Mouse (Mus musculus): ENCODE measurements at regions not wholly inside any gene's neighbourhood (a gene's known extent, or its start where the extent isn't known, plus 50 kb on each side); places are given as distances from the start of the nearest gene placed in this dataset.

DNA sequence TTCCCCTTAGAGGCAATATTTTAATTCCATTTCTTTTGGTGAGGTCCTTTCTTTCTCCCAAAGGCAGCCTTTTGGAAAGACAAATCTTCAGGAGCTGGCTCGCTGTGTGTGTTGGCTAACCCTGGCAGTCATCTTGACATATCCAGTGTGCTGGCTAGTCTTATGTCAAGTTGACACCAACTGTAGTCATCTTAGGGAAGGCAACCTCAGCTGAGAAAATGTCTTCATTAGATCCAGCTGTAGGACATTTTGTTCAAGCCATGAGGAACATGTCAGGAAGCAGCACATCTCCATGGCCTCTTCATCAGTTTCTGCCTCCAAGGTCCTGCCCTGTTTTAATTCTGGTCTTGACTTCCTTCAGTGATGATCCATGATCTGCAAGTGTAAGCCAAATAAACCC is 192.1 kb upstream of the Tle4 start:
- DNase-seq (ENCODE audit: low spot score) = no peak

DNA sequence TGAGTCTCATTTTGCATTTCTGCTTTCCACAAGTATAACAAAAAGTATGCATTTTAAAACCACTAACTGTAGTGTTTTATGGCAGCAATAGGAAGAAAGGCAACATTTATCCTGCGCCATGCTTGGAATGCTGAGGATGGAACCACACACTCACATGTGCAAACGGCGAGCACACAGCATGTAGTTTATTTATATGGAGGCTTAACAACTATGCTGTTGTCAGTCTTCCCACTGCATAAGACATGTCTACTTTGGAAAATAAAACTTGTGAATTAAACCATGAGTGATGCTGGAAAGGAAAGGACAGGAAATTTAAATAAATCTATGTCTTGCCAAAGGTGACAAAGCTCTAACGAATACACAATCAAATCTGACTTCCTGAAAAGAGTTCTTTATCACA is 190.8 kb upstream of the Tle4 start:
- no peak for DNase-seq (ENCODE audit: low spot score)

DNA sequence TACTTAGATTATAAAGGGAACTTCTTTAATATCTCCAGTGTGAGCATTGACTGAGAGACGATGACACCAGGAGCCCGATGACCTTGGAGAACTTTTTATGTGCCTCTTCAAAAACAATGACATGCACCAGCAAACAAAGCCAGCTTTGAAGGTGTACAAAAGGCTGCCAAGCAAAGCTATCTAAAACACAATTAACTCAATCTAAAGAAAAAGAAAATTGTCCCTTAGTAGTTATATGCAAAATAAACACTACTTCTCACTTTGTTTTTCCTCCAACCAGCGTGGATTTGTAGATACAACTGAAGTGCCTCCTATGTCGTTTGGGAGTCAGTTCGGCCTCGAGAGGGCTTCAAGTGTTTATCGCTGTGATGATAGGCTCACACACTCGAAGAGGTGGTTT is 189.0 kb upstream of the Tle4 start:
- DNase-seq (ENCODE audit: low spot score) = no peak

DNA sequence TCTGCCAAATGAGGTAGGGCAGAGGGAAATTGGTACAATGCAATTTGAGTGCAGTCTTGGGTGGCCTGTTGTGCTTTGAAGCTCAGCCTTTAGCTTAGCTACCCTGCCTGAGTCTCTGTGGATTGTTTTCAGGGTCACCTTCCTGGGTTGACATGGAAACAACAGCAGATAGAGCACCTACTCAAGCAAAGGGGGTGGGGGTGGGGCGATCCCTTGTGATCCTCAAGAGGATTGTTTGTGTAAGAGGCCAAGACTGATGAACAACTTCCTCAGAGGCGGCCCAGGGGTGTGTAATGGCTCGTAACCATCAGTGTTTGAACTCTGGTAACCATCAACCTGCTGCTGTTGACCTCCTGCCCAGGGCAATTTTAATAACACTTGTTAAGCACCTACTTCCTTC is 187.8 kb upstream of the Tle4 start:
- no peak for DNase-seq (ENCODE audit: low spot score)

DNA sequence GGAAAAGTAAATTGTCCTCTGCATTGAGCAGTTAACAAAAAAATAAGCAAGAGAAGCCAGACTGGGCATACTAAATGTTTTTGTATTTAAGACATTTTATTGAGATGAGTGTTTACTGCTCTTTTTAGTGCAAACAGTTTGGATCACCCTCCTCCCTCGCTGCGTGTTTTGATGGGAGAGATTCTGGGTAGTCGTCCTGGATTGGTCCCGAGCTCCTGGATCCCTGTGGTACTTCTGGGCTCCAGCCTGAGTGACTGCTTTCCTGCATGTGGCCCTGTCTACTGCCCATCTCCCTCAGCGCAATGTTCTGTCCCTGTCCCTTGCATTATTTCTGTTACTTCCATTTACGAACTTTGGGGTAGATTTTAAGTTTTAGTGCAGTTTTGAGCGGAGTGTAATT is 179.9 kb upstream of the Tle4 start:
- DNase-seq (ENCODE audit: low spot score) = no peak

DNA sequence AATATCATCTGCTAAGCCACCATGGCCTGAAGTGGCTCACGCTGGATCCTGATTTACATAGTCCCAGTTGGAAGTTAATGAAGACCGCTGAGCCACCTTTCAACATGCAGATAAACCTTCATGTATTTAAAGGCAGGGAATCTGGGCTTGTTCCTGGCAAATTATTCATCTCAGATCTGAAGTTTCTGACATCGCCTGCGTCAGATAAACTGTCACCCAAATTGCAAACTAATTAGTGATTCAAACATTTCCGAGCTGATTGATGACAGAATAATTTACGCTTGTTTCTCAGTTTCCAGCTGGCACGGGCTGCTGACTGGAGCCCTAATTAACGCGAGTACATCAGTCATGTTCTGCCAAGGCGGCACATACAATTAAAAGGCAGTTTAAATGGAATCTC is 179.3 kb upstream of the Tle4 start:
- DNase-seq (ENCODE audit: low spot score) = peak; percentile 42

DNA sequence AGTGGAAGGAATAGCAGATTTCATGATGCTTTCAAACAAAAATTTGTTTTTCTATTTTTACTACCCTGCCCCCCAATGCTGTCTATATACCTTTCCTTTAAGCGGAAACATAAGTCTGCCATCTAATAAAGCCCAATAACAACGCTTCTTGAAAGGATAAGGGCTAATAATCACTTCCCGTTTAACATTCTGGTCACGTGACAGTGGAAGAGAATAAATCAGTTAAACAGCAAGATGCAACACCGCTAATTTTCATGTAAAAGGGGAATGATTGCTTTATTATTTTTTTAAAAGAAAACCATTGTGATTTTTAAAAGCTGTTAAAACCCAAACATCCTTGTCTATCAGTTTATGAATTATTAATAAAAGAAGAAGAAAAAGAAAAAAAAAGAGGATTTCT is 178.9 kb upstream of the Tle4 start:
- no peak for DNase-seq (ENCODE audit: low spot score)

DNA sequence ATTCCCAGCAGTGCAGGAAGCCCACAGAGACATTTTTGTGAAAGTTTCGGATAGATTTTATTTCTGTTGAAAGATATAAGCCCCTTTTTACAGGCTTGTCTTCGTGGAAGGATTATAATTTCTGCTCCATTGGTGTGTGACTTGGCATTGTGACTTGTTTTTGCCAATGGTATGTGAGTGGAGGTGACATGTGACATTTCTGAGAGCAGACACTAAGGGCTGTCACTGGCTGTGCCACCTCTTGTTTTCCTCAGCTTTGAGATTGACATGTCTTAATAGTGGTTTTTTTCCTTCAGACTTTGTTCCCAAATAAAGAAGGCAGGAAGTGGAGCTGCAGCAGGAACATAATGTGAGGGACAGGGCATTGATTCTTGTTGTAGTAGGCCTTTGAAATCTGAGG is 174.9 kb upstream of the Tle4 start:
- DNase-seq (ENCODE audit: low spot score) = no peak

DNA sequence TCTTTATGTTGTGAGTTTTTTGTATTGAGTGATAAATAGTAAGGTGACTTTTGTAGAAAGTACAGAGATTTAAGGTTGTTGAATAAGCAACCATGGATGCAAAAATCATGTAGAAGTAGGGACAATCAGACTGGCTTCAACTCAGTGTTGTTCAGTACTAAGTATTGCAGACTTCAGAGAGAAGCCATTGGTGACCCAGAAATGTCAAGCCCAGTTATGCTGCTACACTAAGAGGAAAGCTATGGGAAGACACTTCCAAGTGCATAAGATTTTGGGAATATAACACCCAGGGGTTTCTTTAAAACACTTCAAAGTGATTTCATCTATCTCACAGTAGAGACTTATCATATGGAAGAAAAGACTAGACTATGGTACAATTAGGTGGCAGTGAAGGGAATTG is 154.8 kb upstream of the Tle4 start:
- DNase-seq (ENCODE audit: low spot score) = no peak

DNA sequence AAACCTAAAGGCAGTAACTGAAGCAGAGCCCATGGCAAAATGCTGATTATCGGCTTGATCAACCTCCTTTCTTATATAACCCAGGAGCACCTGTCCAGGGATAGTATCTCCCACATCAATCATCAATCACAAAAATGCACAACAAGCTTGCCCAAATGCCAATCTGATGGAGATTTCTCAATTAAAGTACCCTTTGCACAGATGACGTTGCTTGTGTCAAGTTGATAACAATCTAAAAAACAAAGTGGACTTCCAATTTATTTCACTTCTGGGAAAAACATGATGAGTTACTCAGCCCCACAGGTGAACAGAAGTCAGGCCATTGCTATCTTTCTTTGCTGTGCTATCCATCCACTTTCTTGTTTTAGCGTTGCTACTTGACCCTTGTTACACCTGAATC is 144.5 kb upstream of the Tle4 start:
- DNase-seq (ENCODE audit: low spot score) = no peak

DNA sequence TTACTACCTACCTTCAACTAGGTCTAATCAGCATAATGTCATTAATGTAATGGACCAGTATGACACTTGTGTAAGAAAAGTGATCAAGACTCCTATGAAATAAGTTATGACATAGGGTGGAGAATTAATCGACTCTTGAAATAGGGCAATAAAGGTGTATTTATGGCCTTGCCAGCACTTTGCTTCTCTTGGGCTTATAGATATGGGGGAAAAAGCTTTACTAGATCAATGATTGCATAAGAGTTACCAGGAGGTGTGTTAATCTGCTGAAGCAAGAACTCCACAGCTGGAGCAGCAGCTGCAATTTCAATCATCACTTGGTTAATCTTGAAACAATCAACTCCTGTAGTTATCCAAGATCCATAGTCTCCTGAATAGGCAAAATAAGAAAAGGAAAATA is 143.1 kb upstream of the Tle4 start:
- DNase-seq (ENCODE audit: low spot score) = no peak

DNA sequence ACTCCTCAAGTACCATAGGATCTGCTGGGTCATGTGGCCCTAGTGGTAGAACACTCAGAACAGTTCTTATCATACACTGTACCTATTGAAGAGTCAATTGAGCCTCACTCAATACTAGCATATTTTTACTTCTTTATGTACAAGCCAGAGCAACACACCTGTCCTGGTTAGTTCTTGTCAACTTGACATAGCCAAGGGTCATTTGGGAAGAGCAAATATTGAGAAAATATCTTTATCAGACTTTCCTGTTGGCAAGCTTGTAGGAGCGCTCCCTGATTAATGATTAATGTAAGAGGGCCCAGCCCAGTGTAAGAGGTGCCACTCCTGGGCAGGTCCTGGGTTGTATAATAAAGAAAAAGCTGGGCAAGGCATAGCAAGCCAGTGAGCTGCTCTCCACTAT is 142.3 kb upstream of the Tle4 start:
- no peak for DNase-seq (ENCODE audit: low spot score)

DNA sequence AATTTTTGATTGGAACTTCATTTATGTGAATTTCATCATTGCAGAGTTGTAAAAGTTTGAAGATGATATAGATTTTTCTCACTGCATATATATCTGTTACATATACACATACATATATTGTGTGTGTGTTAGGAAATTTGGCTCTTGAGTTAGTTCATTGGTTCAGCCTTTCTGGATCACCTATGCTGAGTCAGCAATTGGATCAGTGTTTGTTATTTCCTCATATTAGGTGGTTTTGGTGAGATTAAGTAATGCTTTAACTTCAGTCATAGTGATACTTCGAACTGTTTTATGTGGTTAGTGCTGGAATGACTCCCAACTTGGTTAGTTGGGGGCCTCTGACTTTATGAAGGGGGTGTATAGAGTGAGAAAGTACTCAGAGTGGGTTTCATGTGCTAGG is 138.7 kb upstream of the Tle4 start:
- no peak for DNase-seq (ENCODE audit: low spot score)

DNA sequence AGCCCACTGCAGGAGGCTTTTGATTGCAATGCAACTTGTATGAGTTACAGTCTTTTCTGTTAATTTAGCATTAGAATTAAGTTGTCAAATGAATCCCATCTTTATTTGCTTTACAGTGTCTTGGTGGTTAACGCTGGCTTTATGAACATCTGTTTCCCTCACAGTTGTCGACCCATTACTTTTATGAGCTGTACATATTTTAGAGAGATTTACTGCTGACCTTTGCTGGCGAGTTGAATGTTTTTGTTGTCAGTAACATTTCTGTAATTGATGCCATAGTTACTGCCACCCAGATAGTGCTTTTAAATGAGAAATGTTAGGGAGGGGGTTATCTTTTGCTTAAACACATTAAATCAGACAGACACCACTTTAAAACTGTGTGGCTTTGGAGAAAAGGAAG is 127.5 kb upstream of the Tle4 start:
- DNase-seq (ENCODE audit: low spot score) = no peak

DNA sequence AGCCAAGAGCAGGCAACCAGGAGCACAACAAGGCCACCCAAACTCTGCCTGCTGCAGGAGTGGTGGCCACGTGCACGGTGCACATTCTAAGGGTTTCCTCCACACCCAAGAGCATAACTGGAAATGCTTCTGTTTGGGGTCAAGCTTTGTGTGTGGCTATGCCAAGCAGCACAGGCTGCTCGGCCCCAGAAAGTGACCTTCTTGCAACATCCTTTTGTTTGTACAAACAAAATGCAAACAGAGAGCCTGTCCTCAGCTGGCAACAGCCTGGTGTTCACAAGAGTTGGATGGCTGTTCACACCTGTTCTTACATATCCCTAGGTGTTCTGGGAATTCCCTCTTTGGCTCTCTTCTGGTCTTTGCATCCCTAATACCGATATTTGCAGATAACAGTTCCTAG is 126.8 kb upstream of the Tle4 start:
- DNase-seq (ENCODE audit: low spot score) = no peak

DNA sequence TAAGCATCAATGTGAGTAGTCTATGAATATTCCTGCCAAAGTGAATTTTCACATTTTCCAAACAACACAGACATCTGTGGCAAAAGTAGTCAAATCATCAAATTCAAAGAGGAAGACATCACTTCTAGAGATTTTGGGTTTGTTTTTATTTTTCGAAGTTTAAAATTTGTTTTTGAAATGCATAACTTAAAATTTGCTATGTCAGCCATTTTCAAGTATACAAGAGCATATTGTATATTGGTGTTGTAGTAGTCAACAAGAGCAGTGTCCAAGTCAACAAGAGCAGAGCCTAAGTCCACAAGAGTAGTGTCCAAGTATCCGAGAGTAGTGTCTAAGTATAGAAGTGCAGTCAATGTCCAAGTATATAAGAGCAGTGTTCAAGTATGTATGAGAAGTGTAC is 107.9 kb upstream of the Tle4 start:
- DNase-seq (ENCODE audit: low spot score) = no peak

DNA sequence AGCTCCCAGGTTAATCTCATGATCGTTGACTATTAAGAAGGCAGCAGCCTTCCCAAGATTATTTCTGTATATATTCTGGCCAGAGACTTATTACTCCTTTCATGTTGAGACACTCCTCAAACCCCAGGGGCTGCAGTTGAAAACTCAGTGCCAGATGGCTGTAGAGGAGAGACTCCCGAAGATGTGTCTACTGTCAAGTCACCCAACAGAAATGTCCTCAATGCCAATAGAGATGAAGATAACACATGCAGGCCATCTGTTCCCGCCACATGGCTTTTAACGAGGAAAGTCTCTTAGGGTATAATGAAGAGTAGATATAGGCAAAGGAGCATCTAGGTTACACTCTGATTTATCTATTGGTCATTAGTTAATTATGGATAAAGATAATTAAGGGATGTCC is 103.3 kb upstream of the Tle4 start:
- DNase-seq (ENCODE audit: low spot score) = peak; percentile 27

DNA sequence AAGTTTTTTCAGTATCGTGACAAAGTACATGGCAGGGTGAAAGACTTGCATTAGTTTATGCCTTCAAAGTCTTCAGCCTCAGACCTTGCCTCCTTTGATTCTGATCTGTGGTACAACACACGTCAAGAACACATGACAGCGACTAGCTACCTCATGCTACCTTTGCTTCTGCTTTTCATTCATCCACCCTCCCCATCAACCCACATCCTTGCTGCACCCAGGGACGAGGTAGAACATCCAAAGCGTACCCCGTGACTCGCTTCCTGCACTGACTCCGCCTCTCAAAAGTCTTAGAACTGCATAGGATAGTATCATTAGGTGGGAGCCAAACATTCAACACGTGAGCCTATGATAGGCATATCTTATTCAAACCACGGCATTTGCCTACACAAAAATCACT is 97.5 kb upstream of the Tle4 start:
- no peak for DNase-seq (ENCODE audit: low spot score)

DNA sequence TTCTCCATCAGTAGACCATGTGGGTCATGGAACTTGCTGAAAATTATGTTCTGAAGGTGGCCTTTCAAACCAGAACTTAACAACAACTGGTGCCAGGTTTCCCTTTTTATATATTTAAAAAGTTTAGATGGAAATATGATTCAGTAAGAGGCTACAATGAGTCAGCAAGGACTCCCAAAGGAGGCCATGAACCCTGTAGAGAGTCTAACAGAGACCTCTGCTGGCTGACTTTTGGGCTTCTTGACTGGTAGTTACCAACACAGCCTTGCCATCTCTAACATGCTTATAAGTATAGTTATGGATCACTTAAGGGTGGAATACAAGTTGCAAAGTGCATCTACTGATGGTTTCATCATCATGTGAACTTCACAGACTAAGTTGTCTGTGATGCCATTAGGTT is 94.3 kb upstream of the Tle4 start:
- DNase-seq (ENCODE audit: low spot score) = no peak

DNA sequence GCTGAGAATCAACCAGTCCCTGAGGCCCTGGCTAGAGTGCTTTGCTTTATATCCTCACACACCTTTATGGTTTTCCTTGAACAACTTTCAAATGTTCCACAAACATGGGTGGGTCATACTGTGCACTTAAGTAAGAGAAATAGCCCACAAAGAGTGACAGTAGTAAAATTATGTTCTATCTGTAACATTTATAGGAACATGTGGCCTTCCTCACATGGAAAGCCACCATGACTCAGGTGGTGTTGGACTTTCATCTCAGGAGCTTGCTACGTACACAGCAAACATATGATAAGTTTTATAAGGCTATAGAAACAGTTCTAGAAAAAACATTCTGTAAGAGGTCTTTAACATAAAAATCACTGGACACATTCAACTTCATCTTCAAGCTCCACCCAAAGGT is 87.8 kb upstream of the Tle4 start:
- no peak for DNase-seq (ENCODE audit: low spot score)

DNA sequence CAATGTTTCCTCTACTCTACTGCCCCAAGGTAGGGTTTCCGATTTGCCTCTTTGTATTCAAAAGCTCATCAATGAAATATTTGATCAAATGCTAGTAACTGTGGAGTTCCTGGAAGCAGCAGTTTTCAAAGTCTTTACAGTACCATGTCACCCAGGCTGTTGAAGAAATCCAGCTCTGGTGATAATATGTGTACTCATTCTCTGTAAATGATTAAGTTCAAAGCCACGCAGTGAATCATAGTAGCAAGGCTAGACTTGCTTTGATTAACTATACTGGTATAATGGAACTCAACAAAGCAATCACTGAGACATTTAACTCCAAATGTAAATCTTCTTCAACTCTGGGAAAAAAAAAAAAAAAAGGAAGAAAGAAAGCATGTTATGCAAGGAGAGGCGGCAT is 86.8 kb upstream of the Tle4 start:
- no peak for DNase-seq (ENCODE audit: low spot score)

DNA sequence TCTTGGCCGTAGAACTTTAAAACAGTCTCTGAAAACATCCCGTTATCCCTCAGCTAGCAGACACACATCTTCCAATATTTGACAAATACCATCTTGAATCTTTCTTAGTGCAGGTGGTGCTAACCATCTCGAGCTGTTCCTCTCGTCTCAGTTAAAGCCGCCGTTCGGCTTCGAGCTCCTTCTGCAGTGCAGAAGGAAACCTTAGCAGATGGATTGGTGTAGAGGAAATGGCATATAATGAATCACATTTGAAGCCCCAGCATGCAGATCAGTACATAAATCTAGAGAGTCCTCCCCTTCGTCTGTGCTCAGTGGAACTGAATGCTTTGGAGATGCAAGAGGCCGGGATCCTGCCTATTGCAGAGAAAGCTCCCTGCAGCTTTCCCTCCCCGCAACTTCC is 83.5 kb upstream of the Tle4 start:
- DNase-seq (ENCODE audit: low spot score) = peak; percentile 30

DNA sequence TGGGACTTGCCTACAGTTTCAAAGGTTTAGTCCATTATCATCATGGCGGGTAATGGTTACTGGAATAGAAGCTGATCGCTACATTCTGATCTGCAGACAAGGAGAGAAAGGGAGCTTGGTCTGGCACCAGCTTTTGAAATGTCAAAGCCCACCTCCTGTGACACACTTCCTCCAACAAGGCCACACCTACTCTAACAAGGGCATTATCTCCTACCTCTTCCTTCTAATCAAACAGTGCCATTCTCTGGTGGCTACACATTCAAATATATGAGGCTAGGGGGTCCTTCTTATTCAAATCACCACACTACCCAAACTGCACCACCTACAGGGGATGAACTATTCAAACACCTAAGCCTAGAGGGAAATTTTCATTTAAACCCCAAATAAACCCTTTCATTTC is 81.9 kb upstream of the Tle4 start:
- no peak for DNase-seq (ENCODE audit: low spot score)

DNA sequence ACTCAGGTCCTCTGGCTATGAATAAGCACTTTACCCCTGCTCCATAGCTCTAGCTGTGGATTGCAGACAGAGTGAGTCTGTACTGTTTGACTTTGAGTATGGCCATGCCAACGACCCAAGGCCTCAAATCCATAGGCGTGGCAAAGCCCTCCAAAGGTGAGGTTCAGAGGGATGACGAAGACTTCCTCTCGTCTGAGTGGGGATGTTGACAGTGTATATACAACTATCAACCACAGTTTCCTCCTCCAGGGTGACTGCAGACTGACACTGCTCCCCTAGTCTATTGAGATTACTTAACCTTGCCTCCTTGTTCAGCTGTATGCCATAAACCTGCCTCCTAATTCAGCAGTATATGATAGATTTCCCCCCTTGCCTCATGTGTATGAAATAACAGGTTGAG is 80.7 kb upstream of the Tle4 start:
- no peak for DNase-seq (ENCODE audit: low spot score)

DNA sequence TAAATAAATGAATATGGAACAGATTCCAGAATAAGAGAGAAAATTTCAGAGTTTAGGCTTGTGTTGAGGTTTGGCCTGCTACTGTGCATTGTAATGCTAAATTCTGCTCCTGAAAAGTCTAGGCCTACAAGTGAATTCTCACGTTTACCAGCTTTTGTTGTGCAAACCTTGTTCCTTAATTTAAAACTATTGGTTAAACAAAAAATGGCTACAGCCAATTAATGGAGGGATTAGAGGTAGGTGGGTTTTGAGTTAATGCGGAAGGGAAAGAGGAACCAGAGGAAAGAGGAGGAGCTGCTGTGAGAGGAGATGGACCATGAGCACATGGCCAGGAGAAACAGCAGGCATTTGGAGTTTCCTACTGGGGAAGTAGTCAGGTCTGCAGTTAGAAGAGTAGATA is 79.1 kb upstream of the Tle4 start:
- no peak for DNase-seq (ENCODE audit: low spot score)

DNA sequence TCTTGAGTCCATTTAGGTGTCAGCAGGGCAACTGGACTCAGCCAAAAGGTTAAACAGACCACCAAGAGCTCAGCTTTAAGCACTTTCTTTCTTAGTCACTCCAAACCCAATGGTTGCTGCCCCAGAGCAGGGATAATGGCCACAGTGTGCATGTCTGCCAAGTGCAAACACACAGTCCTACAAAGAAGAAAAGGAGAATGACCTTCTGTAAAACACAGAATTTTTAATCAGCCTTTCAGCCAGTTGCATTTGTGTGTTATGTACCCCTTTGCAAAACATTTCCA is 72.9 kb upstream of the Tle4 start:
- no peak for DNase-seq (ENCODE audit: low spot score)

All from layer of hippocampus, adult 9-10 months (tissue).